Comparison of ENCODE assay signal across 22 mouse cellular contexts in the genomic region with DNA sequence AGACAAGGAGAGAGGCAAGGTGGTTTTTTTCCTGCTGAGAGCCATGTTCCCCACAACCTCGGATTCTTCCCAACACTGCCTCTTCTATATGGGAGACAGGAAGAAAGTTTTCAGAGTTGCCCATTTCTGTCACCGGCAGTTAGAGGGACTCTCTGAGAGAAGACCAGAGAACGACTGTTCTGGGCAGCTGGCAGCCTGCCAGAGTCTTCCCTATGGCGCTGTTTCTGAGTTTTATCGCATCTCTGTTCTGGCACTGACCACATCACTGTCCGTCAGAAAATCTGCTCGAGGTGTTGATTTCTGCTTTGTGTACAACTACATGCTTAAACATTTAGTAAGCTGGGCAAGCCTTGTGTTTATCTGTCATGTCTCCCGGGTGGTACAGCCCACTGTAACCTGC. TPM values are rescaled to one million over a fixed set of nuclear protein-coding genes. Genes with fewer than 3 reads are reported as not detected.
DNase-seq lines count a peak whose midpoint lies in the region; ATAC-seq and TF ChIP-seq lines count a peak whose summit lies in the region.
"Had no signal": no experiment of that assay in that cellular context is flagged by ENCODE, and none has a peak within 500 bp of the region (broad histone marks: within the 10 kb centered on the region; RNA-seq: fewer than 3 reads in every experiment).

No protein-coding gene starts in this region.

- no peak overlapping the region for H3K27ac ChIP-seq in heart, embryonic 13.5 days (replicated peaks)
- peak overlapping the region; percentile 74 for H3K27ac ChIP-seq in left cerebral cortex, adult 2 months
- H3K27ac ChIP-seq: embryonic facial prominence, embryonic 13.5 days; limb, embryonic 15.5 days; midbrain, embryonic 10.5 days; neural tube, embryonic 15.5 days had no signal

- H3K4me2 ChIP-seq in heart, embryonic 13.5 days, result peak overlapping the region; percentile 51
- H3K4me2 ChIP-seq: embryonic facial prominence, embryonic 13.5 days; limb, embryonic 15.5 days; neural tube, embryonic 15.5 days had no signal

- intact Hi-C loops in heart, postnatal 36 days (cut with DNase I), result no loop called here
- intact Hi-C loops in left cerebral cortex, adult 2 months (cut with DNase I), result loop anchor here (2.0 kb wide), 2 partner anchors 75 to 249 kb away; no protein-coding TSS in a partner anchor

- DNase-seq in adrenal gland, postnatal 10 days, result peak; percentile 8
- no peak for DNase-seq in adrenal gland, adult (ENCODE audit: inconsistent age in 2 of 2, low spot score in 1 of 2)
- DNase-seq in heart, postnatal 36 days, result no peak
- no peak for DNase-seq in left cerebral cortex, adult 2 months (ENCODE audit: extremely low spot score in 1 of 2, low spot score in 2 of 2)
- no peak for DNase-seq in left cerebral cortex, adult 8-10 months (ENCODE audit: low spot score in 2 of 2)
- peak; percentile 46 for DNase-seq in right cerebral cortex, postnatal 4 days
- DNase-seq in right cerebral cortex, adult 18-20 months, result no peak
- DNase-seq: adrenal gland, adult 2 months; cerebellum, adult 11-12 months; gastrocnemius, postnatal 14 days; kidney, adult 9 months; kidney, postnatal 36 days; lung, postnatal 4 days; spleen, adult 18-20 months had no signal

- peak overlapping the region; percentile 8; the same call in 1 of the 2 replicates for H3K4me3 ChIP-seq in heart, embryonic 13.5 days
- H3K4me3 ChIP-seq in left cerebral cortex, adult 2 months, result no peak overlapping the region
- H3K4me3 ChIP-seq: embryonic facial prominence, embryonic 13.5 days; limb, embryonic 15.5 days; midbrain, embryonic 10.5 days; myocyte; neural tube, embryonic 15.5 days had no signal

- H3K4me1 ChIP-seq in heart, embryonic 13.5 days, result peaks cover 10% of the 10 kb centered on the region
- H3K4me1 ChIP-seq: embryonic facial prominence, embryonic 13.5 days had no signal

- no peaks in the 10 kb centered on the region for H3K36me3 ChIP-seq in heart, embryonic 13.5 days
- H3K36me3 ChIP-seq: embryonic facial prominence, embryonic 13.5 days; G1E; limb, embryonic 15.5 days; midbrain, embryonic 10.5 days; neural tube, embryonic 15.5 days had no signal

- H3K9ac ChIP-seq in heart, embryonic 13.5 days, result 0 out of 2 replicates have a peak overlapping the region, but pooled peaks have one; percentile 19
- H3K9ac ChIP-seq: embryonic facial prominence, embryonic 13.5 days; limb, embryonic 15.5 days; neural tube, embryonic 15.5 days had no signal

- 19% methylated on average over 8 of the region's 8 CpGs for WGBS in heart, embryonic 13.5 days

- no peaks in the 10 kb centered on the region; the same call in 1 of the 2 replicates for H3K27me3 ChIP-seq in heart, embryonic 13.5 days (replicated peaks)
- H3K27me3 ChIP-seq: embryonic facial prominence, embryonic 13.5 days; limb, embryonic 15.5 days; neural tube, embryonic 15.5 days had no signal

- no peaks in the 10 kb centered on the region for H3K9me3 ChIP-seq in heart, embryonic 13.5 days
- H3K9me3 ChIP-seq: embryonic facial prominence, embryonic 13.5 days; G1E; limb, embryonic 15.5 days; midbrain, embryonic 10.5 days; neural tube, embryonic 15.5 days had no signal

- ATAC-seq in heart, embryonic 13.5 days (ENCODE audit: extremely low read depth, insufficient number of reproducible peaks, low FRiP score, low TSS enrichment), result no peak
- ATAC-seq: CD4-positive, CD25-positive, alpha-beta regulatory T cell, adult 4 months had no signal

- no peak for TF ChIP-seq CTCF in left cerebral cortex, adult 2 months (IDR thresholded peaks at IDR 0.05)

RNA-seq across cellular contexts. Expression of a gene that starts 8.9 kb away (rescaled TPM):
- under 1 TPM; 0.76 to 0.93 TPM for total RNA-seq in adrenal gland, postnatal 10 days (2021)
- polyA plus RNA-seq in heart, embryonic 13.5 days (2015; fragmentation: Nextera tagmentation; extraction: Ambion mirVana), result 0.36 and 0.44 TPM in 2 replicates
- total RNA-seq in heart, postnatal 36 days (2021), result under 1 TPM; 0.05 to 0.14 TPM
- total RNA-seq in left cerebral cortex, adult 2 months (2021), result 10 to 100 TPM in 1 of 2 experiments, 1 to 10 TPM in 1; 9.9 to 15.1 TPM
- total RNA-seq in left cerebral cortex, adult 8-10 months (2022), result 10 to 100 TPM; 10.6 to 16.4 (median 11.2) TPM
- polyA plus RNA-seq: CD4-positive, CD25-positive, alpha-beta regulatory T cell, adult 4 months; G1E had no signal

Comparison
In these comparisons a context has a peak if more than half of its experiments do, and no peak if none do; other contexts are left out.
1. DNase-seq: peak in adrenal gland, postnatal 10 days (single experiment) and right cerebral cortex, postnatal 4 days (single experiment); none in adrenal gland, adult (0 of 2), heart, postnatal 36 days (0 of 2), left cerebral cortex, adult 2 months (0 of 2), left cerebral cortex, adult 8-10 months (0 of 2) and right cerebral cortex, adult 18-20 months (single experiment).
2. RNA of a gene that starts 8.9 kb away (total RNA-seq): 9.9 to 15.1 TPM in left cerebral cortex, adult 2 months and 10.6 to 16.4 TPM in left cerebral cortex, adult 8-10 months; 0.76 to 0.93 TPM in adrenal gland, postnatal 10 days and 0.05 to 0.14 TPM in heart, postnatal 36 days; every median in the first group is over 4 times any median in the second.